Mouse (Mus musculus): ENCODE measurements at regions not wholly inside any gene's neighbourhood (a gene's known extent, or its start where the extent isn't known, plus 50 kb on each side); places are given as distances from the start of the nearest gene placed in this dataset.

- in situ Hi-C loops (cut with MboI; ENCODE audit: unreplicated experiment in 2 of 2): loop anchor here (5.0 to 25.0 kb wide), 6 partner anchors 467 to 747 kb away; no protein-coding TSS in a partner anchor
These were observed 80.8 kb upstream of the Dnajc24 start for GRCm38 (mm10) chr2:106083801-106084800.

GRCm38 (mm10) chr2:106083001-106083400 lies 79.7 kb upstream of the Dnajc24 start:
- in situ Hi-C loops (cut with MboI; ENCODE audit: unreplicated experiment in 2 of 2): loop anchor here (5.0 to 25.0 kb wide), 6 partner anchors 466 to 746 kb away; no protein-coding TSS in a partner anchor

- in situ Hi-C loops (cut with MboI; ENCODE audit: unreplicated experiment in 2 of 2): loop anchor here (5.0 to 25.0 kb wide), 6 partner anchors 465 to 745 kb away; no protein-coding TSS in a partner anchor
These were observed 78.6 kb upstream of the Dnajc24 start for GRCm38 (mm10) chr2:106081951-106082350.

GRCm38 (mm10) chr2:106080626-106081025 lies 77.3 kb upstream of the Dnajc24 start:
- in situ Hi-C loops (cut with MboI; ENCODE audit: unreplicated experiment in 2 of 2): loop anchor here (5.0 to 25.0 kb wide), 6 partner anchors 463 to 743 kb away; no protein-coding TSS in a partner anchor

- in situ Hi-C loops (cut with MboI; ENCODE audit: unreplicated experiment in 2 of 2): loop anchor here in 1 of 2 experiments (25.0 kb wide), 1 partner anchor 616 kb away; no protein-coding TSS in a partner anchor
These were observed 75.2 kb upstream of the Dnajc24 start for GRCm38 (mm10) chr2:106078591-106078990.

- in situ Hi-C loops (cut with MboI; ENCODE audit: unreplicated experiment in 2 of 2): no loop called here
These were observed 71.1 kb upstream of the Dnajc24 start for GRCm38 (mm10) chr2:106074441-106074840.

DNA sequence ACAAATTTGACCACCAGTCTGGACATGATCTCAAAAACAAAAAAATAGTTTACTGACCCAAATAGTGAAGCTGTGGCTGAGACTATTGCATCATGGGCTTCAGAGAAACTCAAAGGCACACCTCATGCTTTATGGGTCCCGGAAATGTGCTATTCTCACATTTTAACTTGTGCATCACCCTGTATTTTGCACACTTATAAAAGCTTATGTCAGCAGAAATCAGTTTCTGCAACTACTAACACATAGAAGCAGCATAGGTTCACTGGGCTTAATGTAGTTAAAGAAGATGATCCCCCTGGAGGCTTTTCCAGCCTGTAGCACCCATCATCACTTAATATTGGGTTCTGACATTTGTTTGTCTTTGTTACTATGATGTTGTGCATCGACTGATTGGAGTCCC lies 61.0 kb upstream of the Dnajc24 start:
- in situ Hi-C loops (cut with MboI; ENCODE audit: unreplicated experiment in 2 of 2): no loop called here
